Mouse (Mus musculus): ENCODE data around the gene Gm14444. TPM values are rescaled to one million over a fixed set of nuclear protein-coding genes. Genes with fewer than 3 reads are reported as not detected.
"Not testable (repeated sequence)": the region's sequence is repeated elsewhere in the genome, so short reads cannot be mapped to it uniquely, and the experiment has no call there.

Gene Gm14444
- total RNA-seq (2022): 1 to 10 TPM in 2 of 4 experiments, under 1 TPM in 2; 0.65 to 1.3 (median 0.95) TPM

- not testable (repeated sequence) for DNase-seq (ENCODE audit: low spot score)
Observed at GRCm38 (mm10) chr2:175010022-175010421, at the start of gene Gm14444. TSS of gene Gm14444 (plus strand) at chr2:175010241.

GRCm38 (mm10) chr2:174965466-174965865 lies 44.6 kb upstream of the Gm14444 start:
- not testable (repeated sequence) for DNase-seq (ENCODE audit: low spot score)

GRCm38 (mm10) chr2:175044268-175044667 lies 34.2 kb downstream of the Gm14444 start:
- not testable (repeated sequence) for DNase-seq (ENCODE audit: low spot score)

- not testable (repeated sequence) for DNase-seq (ENCODE audit: low spot score)
Observed at GRCm38 (mm10) chr2:175067681-175068261, 57.7 kb downstream of the Gm14444 start, which contains the start of gene Gm14393. TSS of gene Gm14393 (minus strand) at chr2:175067781.

Other genes starting within 250 kb of the Gm14444 start
- gene Edn3, start 249.6 kb upstream of the Gm14444 start, total RNA-seq (2022): 1 to 10 TPM; 2.4 to 7.1 (median 4.8) TPM
- 1 to 10 TPM in 2 of 4 experiments, under 1 TPM in 2; 0.72 to 1.3 (median 0.98) TPM for gene Gm14393, start 57.5 kb downstream of the Gm14444 start, total RNA-seq (2022)
- gene Gm14399, start 131.8 kb downstream of the Gm14444 start, total RNA-seq (2022): 10 to 100 TPM in 2 of 4 experiments, 1 to 10 TPM in 2; 8.7 to 10.7 (median 9.8) TPM
- gene Gm14443, start 165.6 kb downstream of the Gm14444 start, total RNA-seq (2022): under 1 TPM; 0.23 to 1.00 (median 0.47) TPM
- 10 to 100 TPM; 63.4 to 73.1 (median 66.0) TPM for gene Gm14391, start 196.7 kb downstream of the Gm14444 start, total RNA-seq (2022)